Mouse (Mus musculus) heart, embryonic 16.5 days (tissue): ENCODE measurements around the gene Prr13. TPM values are rescaled to one million over a fixed set of nuclear protein-coding genes. Genes with fewer than 3 reads are reported as not detected.

Source experiments
- ATAC-seq: fragments of 200-750 bp; cut with Nextera tagmentation; replicated peaks from 2 replicates; pipeline ENCODE4 v1.8.0; 2017; ENCODE audit warnings: moderate number of reproducible peaks; ENCODE audit not compliant: insufficient read depth, low FRiP score; ENCODE audit errors: extremely low read depth
- H3K27ac ChIP-seq: fragments of 300-500 bp; sonication (generic); 2 replicates; pipeline ENCODE4 v1.5.1; 2014; ENCODE audit warnings: mild to moderate bottlenecking, low read length, control low read depth, moderate library complexity
- H3K27me3 ChIP-seq: fragments of 300-500 bp; sonication (generic); 2 replicates; pipeline ENCODE4 v1.6.1; 2014; ENCODE audit warnings: low read length, mixed read lengths; ENCODE audit not compliant: control insufficient read depth, insufficient read depth
- H3K36me3 ChIP-seq: fragments of 300-500 bp; sonication (generic); 2 replicates; pipeline ENCODE4 v1.6.1; 2014; ENCODE audit not compliant: control insufficient read depth, insufficient read depth
- H3K4me1 ChIP-seq: fragments of 300-500 bp; sonication (generic); 2 replicates; pipeline ENCODE4 v1.6.1; 2014; ENCODE audit warnings: low read length, mixed read lengths; ENCODE audit not compliant: control insufficient read depth, insufficient read depth
- H3K4me2 ChIP-seq: fragments of 300-500 bp; sonication (generic); 2 replicates; pipeline ENCODE4 v1.6.1; 2014; ENCODE audit warnings: low read depth, mild to moderate bottlenecking, control low read depth, low read length
- H3K4me3 ChIP-seq: fragments of 300-500 bp; sonication (generic); 2 replicates; pipeline ENCODE4 v1.5.1; 2014; ENCODE audit warnings: mild to moderate bottlenecking, control low read depth, low read length
- H3K9ac ChIP-seq: fragments of 300-500 bp; sonication (generic); 2 replicates; pipeline ENCODE4 v1.6.1; 2014; ENCODE audit warnings: low read length, control low read depth
- H3K9me3 ChIP-seq: fragments of 300-500 bp; sonication (generic); replicated peaks from 2 replicates; pipeline ENCODE4 v1.6.1; 2016; ENCODE audit warnings: low read length; ENCODE audit not compliant: control insufficient read depth
- WGBS: fragments of 180-500 bp; shearing (Covaris S2); extraction: QIAGEN DNeasy Blood & Tissue Kit; methylation state at CpG from one replicate; pipeline ENCODE4 v1.1.7; 2014; 5-methylcytosine and 5-hydroxymethylcytosine counted together
- polyA plus RNA-seq: library from polyadenylated mRNA; unstranded; fragments of >200 nt; fragmentation: Nextera tagmentation; extraction: Ambion mirVana; gene quantifications from 2 replicates; pipeline ENCODE4 v1.2.1, GENCODE M21; 2015

The Prr13 gene
- polyA plus RNA-seq, 1 experiment from 2014 or later: 92.2 TPM

DNA sequence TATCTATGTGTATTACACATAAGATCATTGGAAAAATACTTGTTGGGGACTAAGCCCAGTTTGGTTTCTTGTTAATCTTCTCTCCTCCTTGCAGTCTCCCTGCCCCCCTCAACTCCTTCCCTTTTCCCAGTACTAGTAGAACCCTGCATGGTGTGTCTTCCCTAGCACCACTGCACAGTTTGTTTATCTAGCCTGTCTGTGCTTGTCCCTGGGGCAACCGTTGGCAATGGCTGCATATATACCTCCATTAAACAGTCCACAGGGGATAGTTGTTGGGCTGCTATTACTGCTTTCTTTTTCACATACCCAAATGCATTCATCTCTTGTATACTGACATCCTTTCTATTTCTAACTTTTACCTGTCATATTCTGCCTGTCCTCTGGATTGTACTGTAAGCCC, 28.8 kb downstream of the Prr13 start:
- peaks cover 58% of the 10 kb centered on the region for H3K36me3 ChIP-seq
- ATAC-seq: no peak
- H3K4me3 ChIP-seq: no peak overlapping the region
- no peaks in the 10 kb centered on the region for H3K27me3 ChIP-seq
- peaks cover 11% of the 10 kb centered on the region for H3K4me1 ChIP-seq
- H3K4me2 ChIP-seq: no peak overlapping the region
- no peaks in the 10 kb centered on the region for H3K9me3 ChIP-seq
- H3K27ac ChIP-seq: no peak overlapping the region
- no peak overlapping the region for H3K9ac ChIP-seq
- WGBS: 61% methylated on average over 1 of the region's 1 CpGs

DNA sequence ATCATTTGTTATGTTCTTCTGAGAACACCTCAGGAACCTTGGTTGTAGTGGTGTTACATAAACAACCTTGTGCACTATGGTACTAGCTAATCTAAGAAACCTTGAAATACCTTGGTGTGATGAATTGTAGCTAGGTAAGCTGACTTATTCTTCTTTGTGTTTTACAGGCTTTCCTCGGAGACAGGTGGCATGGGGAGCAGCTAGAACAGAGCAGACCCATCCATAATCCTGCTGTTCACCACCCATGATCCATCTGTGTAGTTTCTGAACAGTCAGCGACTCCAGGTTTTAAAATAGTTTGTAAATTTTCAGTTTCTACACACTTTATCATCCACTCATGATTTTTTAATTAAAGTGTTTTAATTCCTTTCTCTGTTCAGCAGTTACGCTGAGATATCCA, 39.5 kb downstream of the Prr13 start:
- Histone ChIP-seq H3K36me3 (peaks cover 70% of the 10 kb centered on the region), H3K27me3 (no peaks in the 10 kb centered on the region), H3K4me3 (no peak overlapping the region), H3K4me2 (no peak overlapping the region), H3K4me1 (no peaks in the 10 kb centered on the region), H3K27ac (no peak overlapping the region), H3K9me3 (no peaks in the 10 kb centered on the region), H3K9ac (no peak overlapping the region)
- 85% methylated on average over 3 of the region's 3 CpGs for WGBS
- no peak for ATAC-seq

DNA sequence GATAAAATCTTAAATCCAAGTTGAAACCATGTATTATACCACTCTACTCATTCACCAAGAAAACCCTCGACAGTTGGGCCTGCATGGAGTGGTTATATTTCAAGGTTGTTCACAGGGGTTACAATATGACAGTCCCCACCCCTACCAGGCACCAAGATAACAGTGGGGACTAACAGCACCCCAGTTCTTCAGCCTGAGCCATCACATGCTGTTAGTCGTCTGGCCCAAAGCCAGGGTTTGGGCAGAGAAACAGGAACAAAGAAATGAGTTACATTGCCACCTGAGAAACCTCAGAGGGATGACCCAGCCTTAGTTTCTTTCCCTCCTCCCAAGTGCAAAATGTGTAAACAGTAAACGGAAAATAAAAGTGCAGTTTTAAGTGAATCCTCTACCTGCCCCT, 40.5 kb downstream of the Prr13 start:
- Histone ChIP-seq H3K9ac (no peak overlapping the region), H3K4me1 (no peaks in the 10 kb centered on the region), H3K36me3 (peaks cover 70% of the 10 kb centered on the region), H3K27me3 (no peaks in the 10 kb centered on the region), H3K4me3 (no peak overlapping the region), H3K9me3 (no peaks in the 10 kb centered on the region), H3K4me2 (no peak overlapping the region), H3K27ac (no peak overlapping the region)
- 55% methylated on average over 3 of the region's 3 CpGs for WGBS
- ATAC-seq: no peak

DNA sequence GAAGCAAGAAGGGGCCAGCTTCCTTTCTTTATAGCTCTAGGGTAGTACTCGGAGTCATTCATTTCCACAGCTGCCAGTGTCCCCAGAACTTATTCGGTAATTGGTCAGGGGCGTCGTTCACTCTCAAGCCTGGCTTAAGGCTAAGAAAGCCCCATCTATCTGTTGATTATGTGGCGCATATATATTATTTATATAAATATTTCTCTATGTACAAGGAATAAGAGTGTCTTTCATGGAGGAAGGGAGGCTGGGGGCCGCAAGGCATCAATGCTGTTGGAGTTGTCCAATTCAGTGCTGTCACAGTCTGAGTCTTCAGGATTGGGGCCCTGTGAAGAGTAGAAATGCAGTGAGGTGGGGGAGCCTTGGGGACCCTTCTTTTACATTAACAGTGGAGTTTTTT, 41.0 kb downstream of the Prr13 start:
- ATAC-seq: no peak
- WGBS: 86% methylated on average over 6 of the region's 6 CpGs
- no peak overlapping the region for H3K4me2 ChIP-seq

DNA sequence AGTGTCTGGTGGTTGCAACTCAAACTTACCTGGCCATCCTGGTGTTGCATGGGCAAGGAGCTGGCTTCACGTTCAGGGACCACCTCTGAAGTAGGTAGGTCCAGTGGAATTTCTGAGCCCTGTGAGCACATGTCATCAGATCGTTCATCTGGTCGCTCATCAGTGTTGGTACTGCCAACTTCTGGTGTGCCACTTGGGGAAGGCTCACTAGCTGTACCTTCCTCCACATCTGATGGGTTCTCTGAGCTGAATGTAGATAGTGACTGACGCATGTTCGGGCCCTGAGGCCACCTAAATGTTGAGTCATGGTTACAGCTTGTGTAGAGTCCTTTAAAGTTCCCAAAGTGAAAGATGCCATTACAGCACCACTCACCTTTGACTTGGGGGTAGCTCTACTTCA, 41.7 kb downstream of the Prr13 start:
- WGBS: 78% methylated on average over 5 of the region's 5 CpGs
- H3K9ac ChIP-seq: no peak overlapping the region
- no peak overlapping the region for H3K4me2 ChIP-seq
- no peaks in the 10 kb centered on the region for H3K27me3 ChIP-seq
- H3K36me3 ChIP-seq: peaks cover 69% of the 10 kb centered on the region
- ATAC-seq: no peak
- H3K4me1 ChIP-seq: 0 out of 2 replicates have a peak, but pooled peaks cover under 1% of the 10 kb centered on the region
- no peak overlapping the region for H3K4me3 ChIP-seq
- no peaks in the 10 kb centered on the region for H3K9me3 ChIP-seq
- no peak overlapping the region for H3K27ac ChIP-seq

More for the DNA sequence above, 41.0 kb downstream of the Prr13 start:
- H3K9ac ChIP-seq: no peak overlapping the region
- H3K9me3 ChIP-seq: no peaks in the 10 kb centered on the region
- H3K4me3 ChIP-seq: no peak overlapping the region
- peaks cover 70% of the 10 kb centered on the region for H3K36me3 ChIP-seq
- no peaks in the 10 kb centered on the region for H3K27me3 ChIP-seq
- no peak overlapping the region for H3K27ac ChIP-seq
- no peaks in the 10 kb centered on the region for H3K4me1 ChIP-seq

DNA sequence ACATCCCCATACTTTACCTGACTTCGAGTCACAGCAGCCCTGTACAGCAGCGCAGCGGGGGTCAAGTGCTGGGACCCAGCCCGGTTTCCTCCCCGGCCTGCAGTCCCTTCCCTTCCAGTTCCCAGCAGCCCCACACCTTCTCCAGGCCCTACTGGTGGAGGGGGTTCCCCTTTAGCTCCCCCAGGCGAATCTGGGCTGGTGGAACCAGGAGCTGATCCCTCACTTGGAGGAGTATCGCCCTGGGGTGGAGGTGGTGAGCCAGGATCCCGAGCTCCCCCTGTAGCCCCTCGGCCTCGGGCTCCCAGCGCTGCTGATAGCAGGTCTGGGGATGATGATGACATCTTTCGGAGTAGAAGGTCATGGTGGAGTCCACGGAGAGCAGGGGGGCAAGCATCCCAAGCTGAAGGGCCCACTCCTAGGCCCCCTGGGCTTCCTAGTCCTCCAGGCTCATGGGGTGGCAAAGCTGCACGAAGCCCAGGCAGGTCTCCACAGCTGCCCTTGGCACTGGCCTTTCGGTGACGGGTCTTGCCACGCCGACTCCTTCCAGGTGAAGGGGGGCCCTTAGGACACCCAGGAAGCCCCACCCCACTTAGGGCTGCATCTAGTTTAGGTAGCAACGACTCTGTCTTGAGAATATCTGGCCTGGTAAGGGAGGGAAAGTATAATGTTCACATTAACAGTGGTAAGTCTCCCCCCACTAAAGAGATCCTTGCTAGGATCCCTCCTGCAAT, 42.4 kb downstream of the Prr13 start:
- ATAC-seq: no peak
- 82% methylated on average over 19 of the region's 19 CpGs for WGBS
- H3K9ac ChIP-seq: no peak overlapping the region
- H3K36me3 ChIP-seq: peaks cover 67% of the 10 kb centered on the region
- no peak overlapping the region for H3K4me2 ChIP-seq
- H3K4me3 ChIP-seq: no peak overlapping the region
- no peaks in the 10 kb centered on the region for H3K9me3 ChIP-seq
- no peak overlapping the region for H3K27ac ChIP-seq
- no peaks in the 10 kb centered on the region for H3K27me3 ChIP-seq
- H3K4me1 ChIP-seq: 0 out of 2 replicates have a peak, but pooled peaks cover 4% of the 10 kb centered on the region

- Histone ChIP-seq H3K9me3 (no peaks in the 10 kb centered on the region), H3K27me3 (no peaks in the 10 kb centered on the region), H3K4me1 (0 out of 2 replicates have a peak, but pooled peaks cover 4% of the 10 kb centered on the region), H3K4me2 (no peak overlapping the region), H3K36me3 (peaks cover 61% of the 10 kb centered on the region), H3K4me3 (no peak overlapping the region), H3K27ac (no peak overlapping the region), H3K9ac (no peak overlapping the region)
- WGBS: 71% methylated on average over 9 of the region's 9 CpGs
- ATAC-seq: no peak
These were observed 43.5 kb downstream of the Prr13 start for GRCm38 (mm10) chr15:102502254-102502840.

GRCm38 (mm10) chr15:102503447-102503846, 44.6 kb downstream of the Prr13 start, which contains the start of gene Gm10337:
TSS of gene Gm10337 (plus strand) at chr15:102503722.
- Histone ChIP-seq H3K9ac (no peak within 1 kb of the TSS), H3K9me3 (no peaks in the 10 kb centered on the region), H3K4me1 (0 out of 2 replicates have a peak, but pooled peaks cover 4% of the 10 kb centered on the region), H3K4me2 (no peak within 1 kb of the TSS), H3K27me3 (no peaks in the 10 kb centered on the region), H3K4me3 (no peak within 1 kb of the TSS), H3K27ac (no peak within 1 kb of the TSS), H3K36me3 (peaks cover 52% of the 10 kb centered on the region)
- no peak for ATAC-seq
- WGBS: 100% methylated on average over 1 of the region's 1 CpGs
